Mouse (Mus musculus) midbrain, embryonic 14.5 days (tissue): Measurements from ENCODE around the gene Hist1h1e. TPM values are rescaled to one million over a fixed set of nuclear protein-coding genes. Genes with fewer than 3 reads are reported as not detected.
"Not testable (repeated sequence)": the region's sequence is repeated elsewhere in the genome, so short reads cannot be mapped to it uniquely, and the experiment has no call there.

Source experiments
- ATAC-seq: fragments of 200-750 bp; cut with Nextera tagmentation; 2 replicates; pipeline ENCODE4 v1.8.0; 2017; ENCODE audit warnings: moderate number of reproducible peaks, moderate library complexity; ENCODE audit not compliant: low FRiP score, low TSS enrichment
- DNase-seq: peaks from one replicate; pipeline ENCODE4 v3.0.0-alpha.2; 2015
- H3K27ac ChIP-seq: fragments of 300-500 bp; sonication (generic); replicated peaks from 2 replicates; pipeline ENCODE4 v1.5.1; 2014; ENCODE audit warnings: mild to moderate bottlenecking, low read depth, low read length, moderate library complexity
- H3K27me3 ChIP-seq: fragments of 300-500 bp; sonication (generic); 2 replicates; pipeline ENCODE4 v1.6.1; 2014; ENCODE audit warnings: low read length, control low read depth, mixed read lengths; ENCODE audit not compliant: control insufficient read depth, insufficient read depth
- H3K36me3 ChIP-seq: fragments of 300-500 bp; sonication (generic); 2 replicates; pipeline ENCODE4 v1.6.1; 2014; ENCODE audit warnings: low read length, control low read depth; ENCODE audit not compliant: control insufficient read depth, insufficient read depth
- H3K4me1 ChIP-seq: fragments of 300-500 bp; sonication (generic); 2 replicates; pipeline ENCODE4 v1.6.1; 2014; ENCODE audit warnings: mild to moderate bottlenecking, antibody characterized with exemption, low read length, control low read depth; ENCODE audit not compliant: control insufficient read depth, insufficient read depth
- H3K4me2 ChIP-seq: fragments of 300-500 bp; sonication (generic); 2 replicates; pipeline ENCODE4 v1.6.1; 2014; ENCODE audit warnings: mild to moderate bottlenecking, low read length, moderate library complexity
- H3K4me3 ChIP-seq: fragments of 300-500 bp; sonication (generic); replicated peaks from 2 replicates; pipeline ENCODE4 v1.5.1; 2014; ENCODE audit warnings: low read depth, low read length
- H3K9ac ChIP-seq: fragments of 300-500 bp; sonication (generic); replicated peaks from 2 replicates; pipeline ENCODE4 v1.6.1; 2014; ENCODE audit warnings: mild to moderate bottlenecking, low read length, moderate library complexity
- H3K9me3 ChIP-seq: fragments of 300-500 bp; sonication (generic); 2 replicates; pipeline ENCODE4 v1.6.1; 2016; ENCODE audit warnings: low read length, control low read depth, mixed read lengths; ENCODE audit not compliant: control insufficient read depth
- WGBS: fragments of 180-500 bp; shearing (Covaris S2); extraction: QIAGEN DNeasy Blood & Tissue Kit; methylation state at CpG from one replicate; pipeline ENCODE4 v1.1.7; 2014; 5-methylcytosine and 5-hydroxymethylcytosine counted together
- polyA plus RNA-seq: library from polyadenylated mRNA; unstranded; fragments of >200 nt; fragmentation: Nextera tagmentation; extraction: Ambion mirVana; gene quantifications from 2 replicates; pipeline ENCODE4 v1.2.1, GENCODE M21; 2014

Hist1h1e gene
- polyA plus RNA-seq, 1 experiment from 2014 or later = 8.6 TPM

DNA sequence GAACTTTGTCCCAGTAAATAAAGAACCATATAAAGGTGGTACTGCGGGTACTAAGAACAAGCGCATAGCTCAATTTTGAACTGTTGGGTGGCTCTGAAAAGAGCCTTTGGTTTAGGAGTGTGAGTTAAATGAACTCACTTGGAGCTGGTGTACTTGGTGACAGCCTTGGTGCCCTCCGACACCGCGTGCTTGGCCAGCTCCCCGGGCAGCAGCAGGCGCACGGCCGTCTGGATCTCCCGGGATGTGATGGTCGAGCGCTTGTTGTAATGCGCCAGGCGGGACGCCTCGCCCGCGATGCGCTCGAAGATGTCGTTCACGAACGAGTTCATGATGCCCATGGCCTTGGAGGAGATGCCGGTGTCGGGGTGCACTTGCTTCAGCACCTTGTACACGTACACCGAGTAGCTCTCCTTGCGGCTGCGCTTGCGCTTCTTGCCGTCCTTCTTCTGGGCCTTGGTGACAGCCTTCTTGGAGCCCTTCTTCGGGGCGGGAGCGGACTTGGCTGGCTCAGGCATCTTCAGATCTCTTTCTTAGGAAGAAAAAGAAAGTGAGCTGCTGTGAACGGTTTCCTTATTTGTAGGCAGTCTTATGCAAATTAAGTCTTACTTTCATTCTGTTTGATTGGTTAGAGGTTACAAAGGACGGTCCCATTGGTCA lies 36.8 kb downstream of the Hist1h1e start:
- H3K27me3 ChIP-seq, H3K9me3 ChIP-seq, H3K36me3 ChIP-seq: not testable (repeated sequence)
- peak overlapping the region; percentile 94 for H3K27ac ChIP-seq
- H3K9ac ChIP-seq = peak overlapping the region; percentile 60
- H3K4me1 ChIP-seq = peaks cover 16% of the 10 kb centered on the region
- ATAC-seq (peak; percentile 90), DNase-seq (peak; percentile 91)
- WGBS = under 1% methylated on average over 31 of the region's 36 CpGs
- peak overlapping the region; percentile 51 for H3K4me3 ChIP-seq
- H3K4me2 ChIP-seq = peak overlapping the region; percentile 90

DNA sequence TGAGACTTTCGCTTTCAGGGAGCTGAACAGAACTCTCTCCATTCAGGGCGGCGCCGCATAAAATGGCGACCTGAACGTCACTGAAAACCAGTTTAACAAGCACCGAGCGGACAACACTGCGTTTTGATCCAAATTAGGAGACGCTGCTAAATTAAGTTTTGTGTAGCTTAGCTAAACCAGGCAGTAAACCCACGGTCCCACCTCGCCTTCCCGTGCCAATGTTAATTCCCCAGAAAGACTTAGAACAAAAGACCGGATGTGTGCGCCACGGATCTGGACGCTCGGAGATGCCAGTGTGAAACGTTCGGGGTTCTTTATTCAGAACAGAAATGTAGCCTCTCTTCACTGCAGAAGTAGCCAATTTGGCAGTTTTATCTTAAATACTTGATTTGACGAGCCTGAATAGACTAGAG lies 37.3 kb downstream of the Hist1h1e start:
- Histone ChIP-seq H3K4me3 (peak overlapping the region; percentile 51), H3K36me3 (no peaks in the 10 kb centered on the region), H3K9ac (peak overlapping the region; percentile 60), H3K9me3 (no peaks in the 10 kb centered on the region), H3K27me3 (no peaks in the 10 kb centered on the region), H3K27ac (peak overlapping the region; percentile 94), H3K4me1 (peaks cover 16% of the 10 kb centered on the region), H3K4me2 (peak overlapping the region; percentile 90)
- peak; percentile 84 for DNase-seq
- WGBS = under 1% methylated on average over 21 of the region's 21 CpGs
- no peak for ATAC-seq

DNA sequence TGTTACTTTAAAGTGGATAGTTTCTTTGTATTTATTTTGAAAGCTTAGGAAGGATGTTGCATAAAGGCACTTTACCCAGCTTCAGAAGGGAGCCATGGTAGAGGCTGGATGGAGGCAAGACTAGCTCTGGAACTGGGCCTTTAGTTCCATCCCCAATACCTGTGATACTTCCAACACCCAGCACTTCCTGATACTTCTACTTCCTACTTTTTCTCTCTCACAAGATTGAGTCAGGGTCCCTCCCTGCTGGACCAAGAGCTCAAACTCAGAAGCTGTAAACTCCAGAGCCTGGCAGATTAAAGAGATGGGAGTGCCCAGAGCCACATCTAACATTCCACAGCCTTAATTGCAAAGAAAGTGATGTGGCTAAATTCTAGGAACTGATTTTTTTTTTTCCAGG lies 38.0 kb downstream of the Hist1h1e start:
- Histone ChIP-seq H3K9me3 (no peaks in the 10 kb centered on the region), H3K27me3 (no peaks in the 10 kb centered on the region), H3K36me3 (no peaks in the 10 kb centered on the region), H3K27ac (peak overlapping the region; percentile 94), H3K9ac (peak overlapping the region; percentile 60), H3K4me1 (peaks cover 16% of the 10 kb centered on the region), H3K4me3 (peak overlapping the region; percentile 51), H3K4me2 (peak overlapping the region; percentile 90)
- no peak for DNase-seq
- no peak for ATAC-seq

DNA sequence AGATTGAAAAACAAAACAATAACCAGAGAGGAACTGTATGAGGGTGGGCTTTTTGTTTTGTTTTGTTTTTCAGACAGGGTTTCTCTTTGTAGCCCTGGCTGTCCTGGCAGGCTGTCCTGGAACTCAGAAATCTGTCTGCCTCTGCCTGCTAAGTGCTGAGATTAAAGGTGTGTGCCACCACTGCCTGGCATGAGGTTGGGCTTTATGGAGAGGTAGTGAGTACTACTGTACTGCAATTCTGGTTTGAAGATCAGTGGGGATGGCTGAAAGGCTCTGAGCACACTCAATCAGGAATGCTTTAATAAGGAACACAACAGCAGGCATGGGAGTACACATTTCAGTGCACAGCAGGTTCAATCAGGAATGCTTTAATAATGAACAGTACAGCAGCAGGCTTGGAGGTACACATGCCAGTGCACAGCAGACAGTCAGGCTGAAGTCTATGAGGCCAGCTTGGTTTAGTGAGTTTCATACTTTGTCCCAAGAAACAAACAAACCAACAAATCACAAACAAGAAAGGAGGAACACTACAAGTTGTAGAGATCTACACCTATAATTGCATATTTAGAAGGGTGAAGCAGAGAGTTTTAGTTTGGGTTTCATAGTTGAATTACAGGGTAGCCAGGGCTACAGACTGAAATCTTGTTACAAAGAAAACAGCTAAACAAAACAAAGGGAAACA lies 38.8 kb downstream of the Hist1h1e start:
- Histone ChIP-seq H3K4me1 (peaks cover 16% of the 10 kb centered on the region), H3K27ac (no peak overlapping the region), H3K4me2 (0 out of 2 replicates have a peak overlapping the region, but pooled peaks have one; percentile 15), H3K9me3 (no peaks in the 10 kb centered on the region), H3K4me3 (no peak overlapping the region), H3K9ac (no peak overlapping the region), H3K27me3 (no peaks in the 10 kb centered on the region), H3K36me3 (no peaks in the 10 kb centered on the region)
- ATAC-seq = no peak
- no peak for DNase-seq

DNA sequence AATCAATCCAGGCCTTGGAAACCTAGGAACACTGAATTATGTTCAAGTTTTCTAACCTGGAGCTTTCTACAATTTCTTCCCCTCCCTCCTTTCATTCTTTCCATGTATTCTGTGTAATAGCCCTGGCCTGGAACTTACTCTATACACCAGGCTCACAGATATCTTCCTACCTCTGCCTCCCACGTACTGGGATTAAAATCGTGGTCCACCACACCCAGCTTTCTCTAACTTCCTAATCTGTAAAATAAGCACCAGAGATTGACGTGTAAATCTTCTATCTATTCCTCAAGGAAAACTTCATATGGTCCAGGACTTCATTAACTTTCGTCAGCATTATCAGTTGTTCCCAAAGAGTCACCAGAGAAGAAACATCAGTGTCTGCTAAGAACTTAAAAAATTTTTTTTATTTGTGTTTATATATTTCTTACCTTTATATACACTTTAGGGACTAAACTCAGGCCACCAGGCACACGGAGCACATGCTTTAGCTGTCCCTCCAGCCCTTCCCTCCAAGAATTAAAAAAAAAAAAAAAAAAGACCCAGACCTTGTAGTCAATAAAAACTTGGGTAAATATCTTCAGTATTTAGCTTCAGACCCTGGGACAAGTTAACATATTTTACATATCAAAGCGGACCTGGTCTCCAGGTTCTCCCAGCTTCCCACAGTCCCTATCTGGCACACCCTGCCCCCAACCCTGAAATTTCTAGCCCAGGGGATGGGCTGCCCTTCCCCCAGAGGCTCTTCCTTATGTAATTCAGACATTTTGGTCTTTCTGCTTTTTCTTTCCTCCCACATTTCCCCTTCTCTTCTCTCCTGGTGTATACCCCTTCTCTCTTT lies 39.9 kb downstream of the Hist1h1e start:
- H3K36me3 ChIP-seq = no peaks in the 10 kb centered on the region
- no peak for DNase-seq
- peak overlapping the region; percentile 78 for H3K27ac ChIP-seq
- H3K4me2 ChIP-seq = peak overlapping the region; percentile 74
- ATAC-seq = no peak
- peak overlapping the region; percentile 47 for H3K9ac ChIP-seq
- H3K27me3 ChIP-seq = no peaks in the 10 kb centered on the region
- no peaks in the 10 kb centered on the region for H3K9me3 ChIP-seq
- peaks cover 16% of the 10 kb centered on the region for H3K4me1 ChIP-seq
- H3K4me3 ChIP-seq = peak overlapping the region; percentile 39
- 7% methylated on average over 6 of the region's 6 CpGs for WGBS

DNA sequence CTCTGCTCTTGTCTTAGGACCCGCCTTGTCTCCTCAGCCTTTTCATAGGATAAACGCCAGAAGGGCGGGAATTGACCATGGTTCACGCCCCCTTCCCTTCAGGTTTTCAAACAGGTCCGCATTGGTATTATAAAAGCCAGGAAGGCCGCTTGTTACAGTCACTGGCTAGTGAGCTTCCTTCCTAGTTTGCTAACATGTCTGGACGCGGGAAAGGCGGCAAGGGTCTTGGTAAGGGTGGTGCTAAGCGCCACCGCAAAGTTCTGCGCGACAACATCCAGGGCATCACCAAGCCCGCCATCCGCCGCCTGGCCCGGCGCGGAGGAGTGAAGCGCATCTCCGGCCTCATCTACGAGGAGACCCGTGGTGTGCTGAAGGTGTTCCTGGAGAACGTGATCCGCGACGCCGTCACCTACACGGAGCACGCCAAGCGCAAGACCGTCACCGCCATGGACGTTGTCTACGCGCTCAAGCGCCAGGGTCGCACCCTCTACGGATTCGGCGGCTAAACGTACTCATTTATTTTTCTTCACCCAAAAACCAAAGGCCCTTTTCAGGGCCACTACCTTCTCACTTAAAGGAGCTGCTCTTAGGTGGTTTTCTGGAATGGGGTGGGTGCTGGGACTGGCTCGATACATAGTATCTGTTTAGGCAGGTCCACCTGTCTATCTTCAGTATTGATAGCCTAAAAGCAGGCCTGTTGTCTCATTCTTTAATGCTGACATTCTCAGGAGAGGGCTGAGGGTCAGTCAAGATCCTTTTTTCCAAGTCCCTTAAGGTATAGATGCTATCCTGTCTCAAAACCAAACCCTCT lies 40.7 kb downstream of the Hist1h1e start, which contains the start of gene Hist1h4d:
Gene Hist1h4d (plus strand): TSS at position 191 of the 811 bp plus-strand sequence.
- no peaks in the 10 kb centered on the region for H3K36me3 ChIP-seq
- under 1% methylated on average over 43 of the region's 43 CpGs for WGBS
- DNase-seq (peak; percentile 98), ATAC-seq (peak; percentile 91)
- H3K27me3 ChIP-seq = no peaks in the 10 kb centered on the region
- peaks cover 23% of the 10 kb centered on the region for H3K4me1 ChIP-seq
- peak within 1 kb of the TSS; percentile 47 for H3K9ac ChIP-seq
- no peaks in the 10 kb centered on the region for H3K9me3 ChIP-seq
- H3K4me3 ChIP-seq = peak within 1 kb of the TSS; percentile 39
- H3K27ac ChIP-seq = peak within 1 kb of the TSS; percentile 78
- H3K4me2 ChIP-seq = peak within 1 kb of the TSS; percentile 74

DNA sequence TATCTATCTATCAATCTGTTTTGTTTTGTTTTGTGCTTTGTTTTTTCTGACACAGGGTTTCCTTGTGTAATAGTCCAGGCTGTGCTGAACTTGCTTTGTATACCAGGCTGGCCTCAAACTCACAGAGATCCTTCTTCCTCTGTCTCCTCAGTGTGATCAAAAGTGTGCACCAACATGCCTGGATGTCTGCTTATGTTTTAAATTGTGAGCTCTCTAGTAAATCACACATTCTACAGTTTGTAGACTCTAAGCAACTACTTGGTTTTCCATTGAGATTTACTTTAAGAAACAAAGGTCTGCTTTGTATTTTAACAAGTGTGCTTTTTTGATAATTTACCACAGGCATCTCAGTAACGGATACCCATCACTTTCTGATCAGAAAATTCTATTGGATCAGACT lies 44.5 kb downstream of the Hist1h1e start:
- no peak overlapping the region for H3K4me3 ChIP-seq
- no peaks in the 10 kb centered on the region for H3K36me3 ChIP-seq
- H3K27ac ChIP-seq = no peak overlapping the region
- no peaks in the 10 kb centered on the region for H3K9me3 ChIP-seq
- no peak overlapping the region for H3K4me2 ChIP-seq
- WGBS = 95% methylated on average over 1 of the region's 1 CpGs
- DNase-seq = no peak
- ATAC-seq = no peak
- H3K27me3 ChIP-seq = no peaks in the 10 kb centered on the region
- no peak overlapping the region for H3K9ac ChIP-seq
- peaks cover 28% of the 10 kb centered on the region for H3K4me1 ChIP-seq
